Mouse (Mus musculus): Measurements from ENCODE around the gene Zic2. TPM values are rescaled to one million over a fixed set of nuclear protein-coding genes. Genes with fewer than 3 reads are reported as not detected.
"Not testable (repeated sequence)": the region's sequence is repeated elsewhere in the genome, so short reads cannot be mapped to it uniquely, and the experiment has no call there.

The Zic2 gene
- polyA plus RNA-seq, 1 experiment from 2014 or later: 2.8 TPM

GRCm38 (mm10) chr14:122452701-122453387, 22.4 kb upstream of the Zic2 start:
- peaks cover 40% of the 10 kb centered on the region for H3K4me1 ChIP-seq
- ATAC-seq (ENCODE audit: low FRiP score, low read depth): no peak
- 21% methylated on average over 13 of the region's 13 CpGs for WGBS
- H3K27ac ChIP-seq: no peak overlapping the region
- H3K4me2 ChIP-seq (replicated peaks): peak overlapping the region; percentile 63
- H3K9ac ChIP-seq: no peak overlapping the region
- no peaks in the 10 kb centered on the region for H3K9me3 ChIP-seq
- no peaks in the 10 kb centered on the region for H3K36me3 ChIP-seq
- peaks cover 79% of the 10 kb centered on the region for H3K27me3 ChIP-seq
- H3K4me3 ChIP-seq: peak overlapping the region; percentile 34

DNA sequence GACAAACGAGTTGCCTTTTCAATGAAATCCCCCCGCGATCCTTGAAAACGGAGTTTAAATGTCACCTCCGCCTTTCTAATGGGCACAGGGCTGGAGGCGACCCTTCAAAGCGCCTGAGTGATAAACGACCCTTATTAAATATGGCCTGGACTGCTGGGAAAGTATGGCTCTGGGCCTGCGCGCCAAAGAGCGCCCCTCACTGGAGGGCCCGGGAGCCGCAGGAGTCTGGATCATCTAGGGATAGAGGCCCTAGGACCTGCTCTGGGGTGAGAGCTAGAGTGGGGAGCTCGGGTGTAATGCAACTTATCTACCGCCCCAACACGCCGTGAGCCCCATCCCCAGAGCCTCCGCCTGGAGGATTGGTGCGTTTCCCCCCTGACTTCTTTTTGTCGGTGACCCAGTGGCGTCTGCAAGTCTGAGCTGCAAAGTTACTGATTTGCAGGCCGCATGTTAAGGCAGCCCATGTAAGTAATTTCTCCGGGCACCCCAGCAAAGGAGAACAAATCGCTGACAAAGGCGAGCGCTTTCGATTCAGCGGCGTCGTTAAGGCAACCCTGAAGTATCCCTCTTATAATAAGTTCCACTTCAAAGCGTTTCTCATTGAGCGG, 21.7 kb upstream of the Zic2 start:
- H3K27me3 ChIP-seq: peaks cover 73% of the 10 kb centered on the region
- peak overlapping the region; percentile 63 for H3K4me2 ChIP-seq (replicated peaks)
- no peaks in the 10 kb centered on the region for H3K9me3 ChIP-seq
- 4% methylated on average over 32 of the region's 32 CpGs for WGBS
- peak overlapping the region; percentile 15; the same call in 1 of the 2 replicates for H3K27ac ChIP-seq
- no peaks in the 10 kb centered on the region for H3K36me3 ChIP-seq
- ATAC-seq (ENCODE audit: low FRiP score, low read depth): peak; percentile 37; the same call in 1 of the 2 replicates
- peak overlapping the region; percentile 39; the same call in 1 of the 2 replicates for H3K9ac ChIP-seq
- H3K4me1 ChIP-seq: peaks cover 40% of the 10 kb centered on the region
- H3K4me3 ChIP-seq: peak overlapping the region; percentile 34

DNA sequence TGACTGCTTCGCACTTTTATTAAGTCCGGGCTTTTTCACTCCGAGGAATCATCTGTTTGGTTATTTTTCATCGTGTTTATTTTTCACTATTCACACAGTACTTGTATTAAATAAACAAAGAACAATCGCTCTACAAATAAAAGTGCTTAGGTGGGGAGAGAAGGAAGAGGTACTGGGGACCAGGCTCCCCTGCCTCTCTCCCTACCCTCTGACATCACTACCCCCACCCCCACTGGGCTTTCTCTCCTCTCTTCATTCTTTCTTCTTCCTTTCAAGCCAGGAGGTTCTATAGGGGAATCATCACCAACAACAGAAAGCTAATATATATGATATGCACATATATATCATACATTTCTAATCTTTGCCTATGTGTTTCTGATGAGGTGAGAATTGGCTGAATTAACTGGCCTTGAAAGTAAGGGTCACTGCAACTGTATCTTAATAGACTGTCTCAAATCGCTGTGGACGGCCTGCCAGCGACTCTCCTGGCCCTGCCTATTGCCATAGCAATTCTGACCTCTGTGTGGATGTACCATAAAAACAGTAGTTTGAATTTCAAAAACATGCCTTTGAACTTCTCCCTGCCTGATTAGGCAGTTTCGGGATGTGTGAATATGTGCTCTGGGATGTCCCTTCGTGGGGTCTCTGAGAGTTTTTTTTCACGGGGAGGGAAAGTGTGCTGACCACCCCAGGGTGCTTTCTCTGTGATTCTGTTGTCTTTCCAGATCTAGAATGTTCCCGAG, 21.1 kb upstream of the Zic2 start:
- no peak overlapping the region for H3K27ac ChIP-seq
- peak overlapping the region; percentile 63 for H3K4me2 ChIP-seq (replicated peaks)
- peaks cover 66% of the 10 kb centered on the region for H3K27me3 ChIP-seq
- no peaks in the 10 kb centered on the region for H3K9me3 ChIP-seq
- no peak overlapping the region for H3K9ac ChIP-seq
- no peaks in the 10 kb centered on the region for H3K36me3 ChIP-seq
- H3K4me3 ChIP-seq: peak overlapping the region; percentile 34
- 17% methylated on average over 12 of the region's 12 CpGs for WGBS
- H3K4me1 ChIP-seq: peaks cover 40% of the 10 kb centered on the region
- ATAC-seq (ENCODE audit: low FRiP score, low read depth): no peak

DNA sequence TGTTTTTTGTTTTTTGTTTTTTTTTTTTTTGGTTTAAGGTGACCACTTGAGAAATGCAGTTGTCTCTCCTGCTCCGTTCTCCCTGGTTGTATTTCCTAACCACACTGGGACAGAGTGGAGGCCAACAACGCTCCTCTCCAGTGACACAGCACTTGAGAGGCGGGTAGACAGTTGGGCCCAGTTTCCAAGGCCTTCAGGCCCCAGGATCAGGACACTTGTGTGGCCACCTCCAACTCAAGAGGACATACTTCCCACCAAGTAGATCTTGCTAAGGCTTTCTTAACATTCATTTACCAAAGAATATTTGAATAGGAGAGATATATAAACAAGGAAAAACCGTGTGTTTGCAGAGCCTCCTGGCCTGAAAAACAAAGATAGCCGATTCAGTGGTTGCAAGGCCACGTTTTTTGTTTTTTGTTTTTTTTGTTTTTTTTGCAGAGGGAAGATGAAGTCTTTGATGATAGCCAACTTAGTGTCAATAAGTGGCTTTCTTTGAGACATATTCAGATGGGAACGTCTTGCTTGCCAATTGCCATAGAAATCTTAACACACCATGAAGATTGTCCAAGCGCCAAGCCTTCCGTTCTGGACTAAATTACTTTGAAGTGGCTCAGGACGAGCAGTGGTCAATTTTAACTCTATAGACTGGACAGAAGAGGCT, 20.2 kb upstream of the Zic2 start:
- Histone ChIP-seq H3K36me3 (no peaks in the 10 kb centered on the region), H3K27me3 (peaks cover 61% of the 10 kb centered on the region), H3K4me1 (peaks cover 37% of the 10 kb centered on the region), H3K9me3 (no peaks in the 10 kb centered on the region), H3K9ac (no peak overlapping the region), H3K4me3 (no peak overlapping the region), H3K27ac (no peak overlapping the region), H3K4me2 (replicated peaks) (no peak overlapping the region)
- ATAC-seq (ENCODE audit: low FRiP score, low read depth): no peak
- WGBS: 72% methylated on average over 10 of the region's 10 CpGs

DNA sequence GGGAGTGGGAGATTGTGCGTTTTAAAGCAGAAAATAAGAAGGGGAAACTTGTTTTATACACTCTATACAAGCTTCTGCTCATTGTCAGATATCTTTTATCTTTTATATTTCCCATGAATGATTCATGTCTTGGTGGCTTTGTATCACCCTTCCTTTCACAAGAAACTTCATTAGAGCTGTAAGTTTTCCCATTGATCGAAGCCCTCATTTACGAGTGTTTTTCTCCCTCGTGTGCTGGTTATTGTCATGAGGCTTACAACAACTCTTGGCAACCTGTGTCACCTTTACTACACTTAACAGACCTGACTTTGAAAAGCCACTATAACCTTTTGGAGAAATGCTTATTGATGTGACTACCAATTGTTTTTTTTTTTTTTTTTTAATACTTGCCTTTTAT, 19.7 kb upstream of the Zic2 start:
- 57% methylated on average over 4 of the region's 4 CpGs for WGBS

DNA sequence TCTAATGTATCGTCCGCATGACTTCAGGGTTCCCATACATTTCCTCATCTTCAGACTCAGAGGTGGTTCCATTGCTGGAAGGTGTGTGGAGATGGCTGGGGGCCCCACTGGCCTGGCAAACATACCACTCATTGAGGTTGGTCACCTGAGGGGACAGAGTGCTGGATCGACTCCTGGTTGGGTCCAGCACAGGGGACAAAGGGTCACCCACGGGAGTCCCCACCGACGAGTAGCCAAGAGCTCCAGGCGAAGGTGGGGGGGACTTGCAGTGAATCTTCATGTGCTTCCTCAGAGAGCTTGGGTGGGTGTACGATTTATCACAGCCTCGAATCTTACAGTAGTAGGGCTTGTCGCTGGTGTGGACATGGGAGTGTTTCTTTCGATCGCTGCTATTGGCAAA, 15.9 kb upstream of the Zic2 start:
- H3K4me1 ChIP-seq: peaks cover 20% of the 10 kb centered on the region; the same call in 1 of the 2 replicates
- not testable (repeated sequence) for H3K4me2 ChIP-seq (replicated peaks); H3K9me3 ChIP-seq; H3K27ac ChIP-seq; H3K36me3 ChIP-seq; ATAC-seq (ENCODE audit: low FRiP score, low read depth); H3K4me3 ChIP-seq; H3K9ac ChIP-seq
- peaks cover 51% of the 10 kb centered on the region for H3K27me3 ChIP-seq
- WGBS: 86% methylated on average over 12 of the region's 12 CpGs

More for the DNA sequence above, 19.7 kb upstream of the Zic2 start:
- no peak overlapping the region for H3K9ac ChIP-seq
- peaks cover 32% of the 10 kb centered on the region for H3K4me1 ChIP-seq
- ATAC-seq (ENCODE audit: low FRiP score, low read depth): no peak
- H3K27ac ChIP-seq: no peak overlapping the region
- no peak overlapping the region for H3K4me2 ChIP-seq (replicated peaks)
- no peaks in the 10 kb centered on the region for H3K36me3 ChIP-seq
- H3K4me3 ChIP-seq: no peak overlapping the region
- H3K9me3 ChIP-seq: no peaks in the 10 kb centered on the region
- peaks cover 60% of the 10 kb centered on the region for H3K27me3 ChIP-seq

- Histone ChIP-seq H3K4me1 (peaks cover 23% of the 10 kb centered on the region; the same call in 1 of the 2 replicates), H3K9ac (no peak overlapping the region), H3K4me2 (replicated peaks) (no peak overlapping the region), H3K9me3 (no peaks in the 10 kb centered on the region), H3K27me3 (peaks cover 53% of the 10 kb centered on the region), H3K36me3 (no peaks in the 10 kb centered on the region), H3K27ac (no peak overlapping the region), H3K4me3 (no peak overlapping the region)
- ATAC-seq (ENCODE audit: low FRiP score, low read depth): no peak
- 94% methylated on average over 1 of the region's 1 CpGs for WGBS
These were observed 15.5 kb upstream of the Zic2 start for GRCm38 (mm10) chr14:122459776-122460175.

DNA sequence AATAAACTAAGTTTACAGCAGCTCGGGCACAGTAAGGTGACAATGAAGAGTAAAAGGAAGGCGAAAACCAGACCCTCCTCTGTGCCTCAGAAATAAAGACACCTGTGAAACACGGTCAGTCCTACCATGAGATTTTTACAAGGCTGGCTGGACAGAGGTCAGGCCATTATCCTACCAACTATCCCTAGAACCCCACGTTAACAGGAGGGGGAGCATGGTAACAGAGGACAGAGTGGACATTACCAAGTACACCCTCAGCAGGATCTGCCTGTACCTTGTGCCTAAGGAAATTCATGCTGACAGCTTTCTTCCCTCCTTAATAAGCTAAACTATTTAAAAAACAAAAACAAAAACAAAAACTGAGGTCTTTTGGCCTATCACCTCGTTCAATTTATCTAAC, 15.0 kb upstream of the Zic2 start:
- Histone ChIP-seq H3K9me3 (no peaks in the 10 kb centered on the region), H3K4me3 (no peak overlapping the region), H3K4me2 (replicated peaks) (peak overlapping the region; percentile 14; the same call in 1 of the 2 replicates), H3K27ac (no peak overlapping the region), H3K9ac (no peak overlapping the region), H3K36me3 (no peaks in the 10 kb centered on the region), H3K27me3 (peaks cover 53% of the 10 kb centered on the region), H3K4me1 (peaks cover 28% of the 10 kb centered on the region)
- no peak for ATAC-seq (ENCODE audit: low FRiP score, low read depth)
- 39% methylated on average over 5 of the region's 5 CpGs for WGBS

DNA sequence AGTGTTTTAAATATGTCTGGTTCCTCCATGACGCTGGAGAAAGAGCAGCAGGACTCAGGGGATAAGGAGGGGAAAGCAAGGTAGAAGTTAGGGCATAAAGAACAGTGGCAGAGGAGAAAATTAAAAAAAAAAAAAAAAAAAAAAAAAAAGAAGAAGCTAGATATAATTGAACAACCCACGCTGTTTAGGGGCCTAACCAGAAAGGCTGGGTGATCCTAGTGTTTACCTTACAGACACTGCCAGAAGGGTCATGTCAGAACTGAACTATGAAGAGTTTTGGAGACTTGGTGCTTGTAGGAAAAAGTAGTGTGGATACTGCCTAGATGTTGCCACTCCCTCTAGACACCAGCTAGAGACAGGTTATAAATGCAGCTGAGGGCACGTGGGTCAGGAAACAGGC, 13.7 kb upstream of the Zic2 start:
- Histone ChIP-seq H3K4me3 (peak overlapping the region; percentile 62), H3K4me1 (peaks cover 34% of the 10 kb centered on the region), H3K4me2 (replicated peaks) (peak overlapping the region; percentile 91), H3K36me3 (no peaks in the 10 kb centered on the region), H3K27me3 (peaks cover 58% of the 10 kb centered on the region), H3K27ac (no peak overlapping the region), H3K9ac (no peak overlapping the region), H3K9me3 (no peaks in the 10 kb centered on the region)
- 35% methylated on average over 3 of the region's 3 CpGs for WGBS
- ATAC-seq (ENCODE audit: low FRiP score, low read depth): no peak

DNA sequence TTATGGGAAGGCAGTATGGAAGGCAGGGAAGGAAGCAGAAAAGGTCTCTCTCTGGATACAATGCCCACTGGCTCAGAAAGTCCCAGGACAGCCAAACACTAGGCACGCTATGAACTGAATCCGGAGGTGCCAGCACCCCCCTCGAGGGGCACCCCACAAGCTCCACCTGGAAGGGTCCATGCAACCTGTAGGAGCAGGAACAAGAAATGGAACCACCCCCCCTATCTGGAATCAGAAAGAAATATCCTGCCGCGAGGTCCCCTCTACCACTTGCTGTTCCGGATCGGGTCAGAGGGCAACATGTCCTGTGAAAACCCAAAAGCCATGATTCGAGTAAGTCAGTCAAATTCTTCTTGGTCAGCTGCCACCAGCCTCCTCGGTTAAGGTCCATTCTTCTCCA, 13.3 kb upstream of the Zic2 start:
- H3K4me1 ChIP-seq: peaks cover 34% of the 10 kb centered on the region
- H3K27me3 ChIP-seq: peaks cover 62% of the 10 kb centered on the region
- H3K9me3 ChIP-seq: no peaks in the 10 kb centered on the region
- no peaks in the 10 kb centered on the region for H3K36me3 ChIP-seq
- H3K27ac ChIP-seq: no peak overlapping the region
- H3K4me3 ChIP-seq: peak overlapping the region; percentile 62
- no peak for ATAC-seq (ENCODE audit: low FRiP score, low read depth)
- 18% methylated on average over 9 of the region's 9 CpGs for WGBS
- peak overlapping the region; percentile 39; the same call in 1 of the 2 replicates for H3K9ac ChIP-seq
- peak overlapping the region; percentile 91 for H3K4me2 ChIP-seq (replicated peaks)

DNA sequence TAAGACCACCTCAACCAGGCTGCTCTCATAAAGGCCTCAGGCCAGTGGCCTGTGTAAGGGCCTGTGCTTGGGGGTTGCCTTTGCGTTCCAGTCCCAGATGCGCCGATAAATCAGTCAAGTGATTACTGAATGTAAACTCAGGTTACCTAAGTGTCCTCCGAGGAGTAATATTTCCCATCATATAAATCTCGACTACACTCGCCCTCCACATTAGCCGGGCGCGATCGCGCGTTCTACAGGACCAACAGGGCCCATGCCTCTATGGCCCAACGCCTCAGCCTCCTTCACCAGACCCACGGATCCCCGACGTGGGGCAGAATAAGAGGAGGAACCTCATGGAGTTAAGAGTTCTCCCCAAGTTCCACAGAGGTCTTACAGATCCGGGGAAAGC, 12.6 kb upstream of the Zic2 start:
- Histone ChIP-seq H3K4me2 (replicated peaks) (peak overlapping the region; percentile 91), H3K4me3 (peak overlapping the region; percentile 62), H3K27ac (peak overlapping the region; percentile 52; the same call in 1 of the 2 replicates), H3K4me1 (peaks cover 34% of the 10 kb centered on the region), H3K9ac (peak overlapping the region; percentile 74), H3K9me3 (no peaks in the 10 kb centered on the region), H3K27me3 (peaks cover 68% of the 10 kb centered on the region), H3K36me3 (no peaks in the 10 kb centered on the region)
- WGBS: 8% methylated on average over 17 of the region's 17 CpGs
- ATAC-seq (ENCODE audit: low FRiP score, low read depth): no peak
